Mouse (Mus musculus) urinary bladder, adult 18-20 months (tissue): Measurements from ENCODE around the gene Skap2.

Experiments
- DNase-seq, 2 experiments: peaks; one replicate each; pipeline ENCODE4 v3.0.0; 2022; ENCODE audit warnings: low spot score in 2 of 2, mixed read lengths in 2 of 2

The Skap2 gene

GRCm38 (mm10) chr6:51890356-51890755 is 122.0 kb downstream of the Skap2 start:
- no peak for DNase-seq

GRCm38 (mm10) chr6:51889824-51890223 is 122.5 kb downstream of the Skap2 start:
- DNase-seq, result no peak

DNA sequence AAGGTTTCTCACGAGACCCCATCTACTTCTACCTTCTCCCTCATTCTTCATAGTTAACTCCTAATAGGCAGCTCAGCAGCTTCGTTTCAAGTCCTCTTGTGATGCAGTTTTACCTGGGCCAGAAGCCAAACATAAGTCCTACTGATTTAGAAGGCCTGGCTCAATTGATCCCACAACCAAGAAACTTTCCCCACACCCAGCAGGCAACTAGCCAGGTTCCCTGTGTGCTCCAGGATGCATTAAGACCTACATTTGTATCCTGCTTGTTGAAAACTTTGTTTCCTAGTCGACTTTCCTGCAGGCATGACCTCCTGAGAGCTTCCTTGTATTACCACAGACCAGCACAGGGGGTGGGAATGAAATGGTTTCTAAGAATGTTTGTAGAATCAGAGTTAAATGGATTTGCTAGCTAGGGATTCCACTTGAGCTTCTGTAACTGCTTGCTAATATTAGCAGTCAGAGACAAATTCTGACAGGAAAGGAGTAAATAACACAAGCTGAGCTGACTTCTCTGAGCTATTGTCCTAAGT is 125.4 kb downstream of the Skap2 start:
- DNase-seq, result no peak

DNA sequence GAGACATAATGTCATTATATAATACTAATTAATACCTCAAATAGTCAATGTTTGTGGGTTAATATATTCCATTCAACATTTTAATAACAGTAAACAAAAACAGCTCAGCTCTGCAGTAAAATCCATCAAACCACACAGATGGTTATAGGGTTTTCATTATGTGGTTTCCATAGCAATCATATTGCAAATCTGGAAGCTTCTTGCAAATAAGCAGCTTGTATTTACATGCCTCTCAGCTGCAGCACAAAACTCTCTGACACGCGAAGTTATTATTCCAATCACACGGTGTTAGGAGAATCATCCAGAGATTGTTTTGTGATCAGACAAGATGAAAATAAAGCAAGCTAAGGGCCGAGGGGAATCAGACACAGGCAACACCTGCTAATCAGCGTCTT is 129.5 kb downstream of the Skap2 start:
- no peak for DNase-seq

GRCm38 (mm10) chr6:51882266-51882879 is 130.0 kb downstream of the Skap2 start:
- DNase-seq, result no peak

- DNase-seq, result no peak
Measured at GRCm38 (mm10) chr6:51881181-51881968, 131.0 kb downstream of the Skap2 start.

DNA sequence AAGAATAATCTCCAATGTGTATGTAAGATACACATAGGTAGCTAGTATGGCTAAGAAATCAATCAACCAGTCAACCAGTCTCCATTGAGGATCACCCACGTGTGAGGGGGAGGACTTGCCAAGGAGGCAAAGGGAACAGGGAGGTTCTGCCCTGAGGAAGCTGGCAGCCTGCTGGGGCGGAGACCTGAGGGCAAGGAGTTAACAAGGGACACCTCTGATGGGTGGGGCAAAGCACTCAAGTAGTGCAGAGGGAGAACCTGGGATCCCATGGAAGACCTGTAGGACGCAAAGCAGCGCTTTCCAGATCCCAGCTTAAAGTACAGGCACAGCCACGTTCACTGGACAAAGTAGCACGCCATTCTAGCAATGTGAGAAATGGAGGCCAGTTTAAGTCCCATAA is 131.6 kb downstream of the Skap2 start:
- DNase-seq, result no peak

GRCm38 (mm10) chr6:51878551-51878950 is 133.8 kb downstream of the Skap2 start:
- DNase-seq, result no peak

GRCm38 (mm10) chr6:51876841-51877553 is 135.4 kb downstream of the Skap2 start:
- no peak for DNase-seq

DNA sequence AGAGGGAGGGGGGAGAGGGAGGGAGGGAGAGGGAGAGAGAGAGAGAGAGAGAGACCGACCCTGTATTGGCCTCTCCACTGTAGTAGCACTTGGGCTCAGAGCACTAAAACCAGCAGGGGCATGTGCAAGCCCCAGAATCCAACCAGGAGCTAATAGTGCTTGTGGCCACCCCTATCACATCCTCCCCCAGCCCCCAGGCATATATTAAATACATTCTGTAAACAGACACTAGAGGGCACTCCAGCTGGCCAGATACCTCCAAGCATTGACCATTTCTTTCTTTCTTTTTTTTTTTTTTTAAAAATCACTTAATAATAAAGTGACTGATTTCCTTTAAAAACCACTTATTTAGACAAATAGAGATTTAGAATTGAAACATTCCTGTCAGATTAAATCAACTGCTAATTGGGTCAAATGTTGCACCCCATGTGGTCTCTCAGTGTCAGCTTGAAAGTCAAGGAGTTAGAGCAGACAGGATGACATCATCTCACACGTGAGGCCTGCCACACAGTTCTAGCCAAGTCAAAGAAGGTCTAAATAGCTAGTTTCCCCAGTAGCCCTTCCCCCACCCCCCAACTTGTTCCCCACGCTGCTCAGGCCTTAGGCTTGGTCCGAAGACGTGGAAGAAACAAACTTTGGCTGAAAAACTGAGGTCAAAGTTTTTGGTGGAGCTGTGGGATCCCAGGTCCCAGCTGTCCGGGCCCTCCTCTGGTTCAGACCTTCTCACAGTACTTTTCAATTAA is 136.3 kb downstream of the Skap2 start:
- DNase-seq, result no peak

GRCm38 (mm10) chr6:51874035-51874434 is 138.3 kb downstream of the Skap2 start:
- DNase-seq, result no peak

GRCm38 (mm10) chr6:51871135-51871534 is 141.2 kb downstream of the Skap2 start:
- DNase-seq, result no peak

DNA sequence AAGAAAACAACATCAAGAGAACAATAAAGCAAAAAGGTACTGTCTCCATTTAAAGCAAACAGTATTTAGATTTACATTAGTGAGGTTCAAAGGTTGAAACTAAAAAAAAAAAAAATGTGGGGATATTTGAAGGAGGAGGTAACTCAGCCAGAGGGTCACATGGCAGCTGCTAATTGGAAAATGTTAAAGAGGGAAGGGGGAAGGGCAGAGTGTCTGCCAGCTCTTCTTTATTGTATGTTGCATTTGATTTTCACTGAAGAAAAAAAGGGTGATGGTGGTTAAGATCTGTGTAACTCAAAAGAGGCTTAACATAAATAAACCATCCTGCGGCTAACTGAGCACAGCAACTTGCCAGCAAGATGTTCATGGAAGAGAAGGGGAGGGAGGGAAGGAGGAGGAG is 142.1 kb downstream of the Skap2 start:
- no peak for DNase-seq

DNA sequence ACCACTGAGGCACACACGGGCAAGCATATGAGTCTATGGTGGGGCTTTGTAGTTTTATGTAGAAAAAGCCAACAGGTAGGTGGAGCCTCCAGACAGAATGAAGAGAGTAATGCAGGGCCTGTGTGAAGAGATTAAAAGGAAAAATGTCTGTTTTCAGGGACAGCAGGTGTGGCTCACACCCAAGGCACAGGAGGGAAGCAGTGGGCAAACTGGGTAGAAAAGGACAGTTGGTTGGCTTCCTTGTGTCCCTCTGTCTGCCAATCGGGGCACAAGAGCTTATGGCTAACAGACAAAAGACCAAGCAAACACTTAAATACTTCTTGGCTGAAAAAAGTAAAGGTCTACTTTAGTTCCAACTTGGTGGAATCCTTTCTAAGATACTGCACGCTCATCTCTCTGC is 145.8 kb downstream of the Skap2 start:
- no peak for DNase-seq

DNA sequence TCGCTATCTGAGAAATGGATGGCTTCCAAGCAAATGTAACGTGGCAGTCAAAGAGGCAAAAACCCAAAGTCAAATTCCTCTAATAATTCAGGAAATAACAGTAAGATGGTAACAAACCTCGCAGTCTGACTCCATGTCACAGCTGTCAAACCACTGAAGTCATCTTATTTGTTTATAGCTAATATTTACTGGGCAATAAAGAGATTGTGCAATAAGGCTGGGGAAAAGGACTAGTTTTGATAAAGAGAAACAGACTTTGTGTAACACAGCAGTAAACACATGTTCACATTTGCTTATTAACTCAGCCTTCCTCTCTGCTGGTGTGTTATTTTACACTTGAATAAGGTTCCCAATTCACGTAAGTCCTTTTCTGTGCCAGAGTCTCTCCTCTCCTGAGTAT is 148.8 kb downstream of the Skap2 start:
- no peak for DNase-seq

- DNase-seq, result no peak
Measured at GRCm38 (mm10) chr6:51860300-51860699, 152.0 kb downstream of the Skap2 start.

- peak; percentile 80 to 87 for DNase-seq
Measured at GRCm38 (mm10) chr6:51857821-51858220, 154.5 kb downstream of the Skap2 start.

DNA sequence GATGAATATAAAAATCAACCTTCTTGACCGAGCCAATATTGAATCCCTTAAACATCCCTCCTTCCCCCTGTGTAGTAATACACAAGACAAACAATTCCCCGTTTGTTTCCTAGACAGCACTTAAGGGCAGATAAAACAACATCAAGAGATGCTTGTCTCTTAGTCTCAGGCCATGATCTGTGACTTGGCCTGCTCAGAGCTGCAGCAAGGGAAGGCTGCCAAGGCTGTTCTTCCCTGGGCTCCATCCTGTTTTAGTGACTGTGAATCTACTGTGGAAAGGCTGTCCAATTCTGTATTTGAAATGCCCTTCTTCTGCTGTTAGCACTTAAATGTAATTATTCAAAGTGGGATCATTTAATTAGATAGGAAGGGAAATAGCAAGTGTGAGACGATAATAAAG is 159.1 kb downstream of the Skap2 start:
- no peak for DNase-seq

GRCm38 (mm10) chr6:51852643-51853042 is 159.7 kb downstream of the Skap2 start:
- no peak for DNase-seq

- DNase-seq, result no peak
Measured at GRCm38 (mm10) chr6:51851544-51851943, 160.8 kb downstream of the Skap2 start.

DNA sequence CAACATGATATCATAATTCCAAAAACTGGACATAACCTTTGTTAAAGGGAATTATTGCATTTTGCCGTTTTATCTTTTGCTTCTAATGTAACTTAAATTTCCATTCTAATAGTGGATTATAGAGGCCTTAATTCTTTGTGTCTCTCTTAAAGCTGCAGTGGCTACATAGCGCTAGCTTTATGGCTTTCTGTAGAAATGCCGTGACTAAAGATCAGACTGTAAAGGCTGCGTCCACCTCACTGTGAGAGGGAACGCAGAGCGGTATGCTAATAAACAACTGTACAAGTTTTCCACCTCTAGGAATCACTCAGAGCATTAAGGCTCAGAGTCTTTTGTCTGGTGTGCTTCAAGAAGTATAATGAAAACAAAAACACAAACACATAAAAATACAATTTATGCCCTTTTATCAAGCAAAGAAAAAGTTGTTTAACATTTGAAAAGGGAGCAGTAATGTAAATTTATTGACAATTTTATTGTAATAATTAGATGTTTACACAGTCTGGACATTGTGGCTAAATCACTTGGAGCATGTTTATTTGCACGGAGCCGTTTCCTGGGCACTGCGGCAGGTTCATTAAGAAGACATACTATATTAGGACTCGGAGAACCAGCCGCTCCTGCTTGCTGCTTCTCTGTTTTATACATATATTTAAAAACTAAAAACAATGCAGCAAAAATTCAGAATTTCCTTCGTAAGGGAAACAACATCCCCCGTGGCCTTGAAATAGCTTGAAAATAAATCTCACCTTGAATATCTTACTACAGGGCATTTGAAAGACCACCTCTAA is 162.1 kb downstream of the Skap2 start:
- no peak for DNase-seq
